Mouse (Mus musculus): ENCODE results near the gene Adgrl1. TPM values are rescaled to one million over a fixed set of nuclear protein-coding genes. Genes with fewer than 3 reads are reported as not detected.

Gene Adgrl1
- polyA plus RNA-seq, 1 experiment from 2014 or later, result 51.2 TPM

DNA sequence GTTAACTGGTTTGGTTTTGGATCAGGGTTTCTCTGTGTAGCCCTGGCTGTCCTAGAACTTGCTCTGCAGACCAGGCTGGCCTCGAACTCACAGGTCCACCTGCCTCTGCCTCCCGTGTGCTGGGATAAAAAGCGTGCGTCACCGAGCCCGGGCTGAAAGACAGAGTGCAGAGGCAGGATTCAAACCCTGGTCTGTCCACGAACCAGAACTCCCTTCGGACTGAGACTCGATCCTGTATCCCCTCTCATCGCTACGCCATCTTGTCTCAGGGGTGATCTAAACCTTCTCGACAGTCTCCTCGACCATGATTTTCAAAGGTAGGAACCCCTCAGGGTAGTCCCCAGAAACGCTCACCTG lies 54.8 kb downstream of the Adgrl1 start:
- no peak for DNase-seq (ENCODE audit: low read depth, low spot score)
- ChIA-PET CTCF (interaction anchor here (0.9 to 3.7 kb wide), 12 partner anchors 10 to 298 kb away, joined by 3 to 25 read pairs (median 4); no protein-coding TSS in a partner anchor), POLR2A (interaction anchor here (0.6 kb wide), 1 partner anchor 15 kb away, joined by 3 read pairs; no protein-coding TSS in a partner anchor)
- no peaks in the 10 kb centered on the region for H3K27me3 ChIP-seq
- in situ Hi-C loops (cut with MboI; ENCODE audit: low pct_unique_long_range_greater_than_20kb), result loop anchor here (5.0 kb wide), 1 partner anchor 172 kb away; no protein-coding TSS in a partner anchor
- no peak for ATAC-seq
- no peak for TF ChIP-seq CTCF (IDR thresholded peaks at IDR 0.05)

DNA sequence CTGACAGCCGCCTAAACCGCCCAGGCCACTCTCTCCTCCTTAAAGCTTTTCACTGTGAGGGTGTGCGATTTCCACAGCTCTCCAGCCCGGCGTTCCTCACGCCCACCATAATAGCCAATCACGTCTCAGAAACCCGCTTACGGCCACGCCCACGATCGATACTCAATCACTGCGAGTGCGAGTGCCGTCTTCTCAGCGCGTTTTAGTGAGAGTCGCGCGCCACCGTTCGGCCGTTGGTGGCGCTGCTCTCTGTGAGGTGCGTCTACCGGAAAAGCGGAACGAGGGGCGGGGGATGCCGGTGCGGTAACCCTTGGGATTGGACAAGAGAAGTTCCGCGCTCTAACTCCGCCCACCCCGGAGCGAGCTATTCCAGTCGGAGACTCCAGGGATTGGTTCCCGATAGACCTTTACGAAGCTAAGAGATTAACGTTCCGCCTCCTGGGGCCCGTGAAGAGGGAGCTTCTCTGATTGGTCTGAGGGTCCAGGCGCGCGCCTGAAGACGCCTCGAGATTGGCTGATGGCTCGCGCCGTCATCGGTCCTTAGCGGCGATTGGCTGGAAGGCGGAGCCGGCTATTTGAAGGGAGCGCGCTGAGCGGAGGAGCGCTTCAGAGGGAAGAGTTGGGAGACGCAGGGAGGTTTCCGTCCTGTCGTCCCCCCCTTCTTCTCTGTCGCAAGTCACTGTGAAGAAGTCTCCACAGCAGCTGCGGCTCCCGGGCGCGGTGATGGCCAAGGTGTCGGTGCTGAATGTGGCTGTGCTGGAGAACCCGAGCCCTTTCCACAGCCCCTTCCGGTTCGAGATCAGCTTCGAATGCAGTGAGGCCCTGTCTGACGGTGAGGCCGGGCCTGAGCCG lies 55.4 kb downstream of the Adgrl1 start, which contains the start of the genes Gm10644 and Asf1b:
TSS of gene Gm10644 (minus strand) at position 100 of the 852 bp plus-strand sequence.
TSS of gene Asf1b (plus strand) at position 402 of the 852 bp plus-strand sequence.
- ChIA-PET POLR2A (interaction anchor here (0.6 kb wide), 1 partner anchor 15 kb away, joined by 3 read pairs; no protein-coding TSS in a partner anchor), CTCF (interaction anchor here (0.6 to 3.7 kb wide), 16 partner anchors 11 to 299 kb away, joined by 3 to 25 read pairs (median 4); no protein-coding TSS in a partner anchor)
- DNase-seq (ENCODE audit: low read depth, low spot score) (peak; percentile 98), ATAC-seq (peak; percentile 98)
- H3K27me3 ChIP-seq, result no peaks in the 10 kb centered on the region
- in situ Hi-C loops (cut with MboI; ENCODE audit: low pct_unique_long_range_greater_than_20kb), result loop anchor here (5.0 kb wide), 1 partner anchor 173 kb away; no protein-coding TSS in a partner anchor
- TF ChIP-seq CTCF (IDR thresholded peaks at IDR 0.05), result peak; percentile 99

DNA sequence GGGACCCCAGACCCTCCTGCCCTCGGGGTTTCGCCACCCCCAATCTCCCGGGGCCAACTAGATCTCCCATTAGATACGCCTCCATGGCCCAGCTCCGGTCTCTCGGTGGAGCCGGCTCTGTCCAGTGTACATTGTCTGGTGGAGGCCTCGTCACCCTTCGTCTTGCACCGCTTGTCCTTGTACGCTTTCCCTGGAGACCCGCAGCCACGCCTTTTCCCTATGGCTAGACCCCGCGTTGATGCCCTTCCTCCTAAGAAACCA lies 56.0 kb downstream of the Adgrl1 start:
- no peak for ATAC-seq
- ChIA-PET CTCF (interaction anchor here (0.6 to 3.7 kb wide), 13 partner anchors 11 to 299 kb away, joined by 3 to 25 read pairs (median 4); no protein-coding TSS in a partner anchor), POLR2A (no interaction called here)
- in situ Hi-C loops (cut with MboI; ENCODE audit: low pct_unique_long_range_greater_than_20kb), result loop anchor here (5.0 kb wide), 1 partner anchor 174 kb away; no protein-coding TSS in a partner anchor
- H3K27me3 ChIP-seq, result no peaks in the 10 kb centered on the region
- no peak for DNase-seq (ENCODE audit: low read depth, low spot score)
- TF ChIP-seq CTCF (IDR thresholded peaks at IDR 0.05), result no peak

DNA sequence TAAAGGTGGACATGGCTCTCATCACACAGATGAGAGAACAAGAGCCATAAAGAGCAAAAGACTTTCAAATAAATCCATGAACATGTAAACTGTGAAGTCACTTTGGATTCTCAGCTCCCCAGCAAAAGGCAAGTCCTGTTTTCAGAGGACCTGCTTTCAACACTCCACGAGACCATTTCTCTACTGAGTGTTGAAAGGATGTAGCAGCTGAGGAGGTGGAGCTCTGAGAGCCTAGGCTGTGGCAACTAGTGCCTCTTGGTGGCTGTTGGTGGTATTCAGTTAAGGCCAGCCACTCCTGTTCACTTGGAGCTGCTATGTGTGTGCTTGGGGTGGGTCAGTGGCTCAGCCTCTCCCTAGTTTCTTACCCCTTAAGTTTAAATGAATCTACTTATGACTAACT lies 56.9 kb downstream of the Adgrl1 start:
- CTCF ChIA-PET, result interaction anchor here (0.7 to 3.7 kb wide), 2 partner anchors 10 to 170 kb away, joined by 3 to 25 read pairs; no protein-coding TSS in a partner anchor

DNA sequence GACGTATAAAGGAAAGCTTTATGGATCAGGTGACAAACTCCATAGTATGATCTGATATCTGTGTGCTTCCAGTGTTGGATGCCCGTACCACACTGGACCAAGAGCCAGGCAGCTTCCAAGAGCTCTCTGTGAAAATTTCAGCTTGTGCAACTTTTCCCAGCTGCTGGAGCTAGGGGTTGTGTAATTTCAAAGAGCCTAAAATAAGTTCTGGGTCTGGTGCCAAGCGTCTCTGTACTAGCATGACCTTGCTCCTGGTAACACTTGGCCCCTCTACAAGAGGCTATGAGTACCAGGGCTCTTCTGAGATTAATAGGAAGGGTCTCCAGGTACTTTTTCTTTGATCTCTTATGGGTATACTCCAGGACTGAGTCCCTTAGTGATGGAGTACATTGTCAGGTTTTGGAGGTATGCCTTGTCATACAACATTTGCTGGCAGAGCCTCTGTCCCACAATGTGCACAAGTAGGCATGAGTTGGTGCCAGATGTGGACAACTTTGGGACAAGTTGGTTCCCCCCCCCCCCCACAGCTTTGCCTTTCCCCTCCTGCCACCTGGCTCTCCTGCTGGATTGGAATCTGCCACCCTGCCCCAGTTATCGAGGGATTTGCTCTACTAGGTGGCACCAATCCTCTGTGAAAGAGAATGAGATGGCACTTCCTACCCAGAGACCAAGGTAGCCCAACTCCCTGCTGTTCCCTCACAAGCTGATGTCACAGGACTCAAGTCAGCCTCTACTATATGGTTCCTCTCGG lies 64.3 kb downstream of the Adgrl1 start:
- DNase-seq (ENCODE audit: low read depth, low spot score) (no peak), ATAC-seq (no peak)
- CTCF ChIA-PET, result interaction anchor here (5.7 kb wide), 1 partner anchor 9 kb away, joined by 25 read pairs; the partner anchor contains the start of genes Asf1b and Gm10644
- no peak for TF ChIP-seq CTCF (IDR thresholded peaks at IDR 0.05)
- in situ Hi-C loops (cut with MboI; ENCODE audit: low pct_unique_long_range_greater_than_20kb), result no loop called here
- no peaks in the 10 kb centered on the region for H3K27me3 ChIP-seq
- POLR2A ChIA-PET, result no interaction called here

More for the DNA sequence above, 56.9 kb downstream of the Adgrl1 start:
- POLR2A ChIA-PET, result interaction anchor here (0.7 kb wide), 1 partner anchor 146 kb away, joined by 3 read pairs; no protein-coding TSS in a partner anchor
- no peak for ATAC-seq
- in situ Hi-C loops (cut with MboI; ENCODE audit: low pct_unique_long_range_greater_than_20kb), result loop anchor here (5.0 kb wide), 1 partner anchor 174 kb away; no protein-coding TSS in a partner anchor
- H3K27me3 ChIP-seq, result no peaks in the 10 kb centered on the region
- peak; percentile 49 for TF ChIP-seq CTCF (IDR thresholded peaks at IDR 0.05)
- DNase-seq (ENCODE audit: low read depth, low spot score), result no peak

DNA sequence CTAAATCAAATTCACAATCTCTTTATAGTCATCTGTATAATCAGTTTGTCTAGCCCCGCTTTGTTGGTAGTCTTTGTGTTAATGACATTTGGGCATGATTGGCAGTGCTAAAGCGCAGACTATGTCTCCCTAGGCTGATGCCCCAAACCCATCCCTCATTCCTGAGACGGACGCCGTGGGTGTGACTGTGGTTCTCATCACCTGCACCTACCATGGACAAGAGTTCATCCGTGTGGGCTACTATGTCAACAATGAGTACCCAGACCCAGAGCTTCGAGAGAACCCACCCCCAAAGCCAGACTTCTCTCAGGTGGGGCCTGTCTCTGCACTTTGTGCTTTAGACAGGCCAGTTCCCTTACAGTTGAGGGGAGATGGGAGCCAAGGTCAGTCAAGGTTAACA lies 67.8 kb downstream of the Adgrl1 start:
- H3K27me3 ChIP-seq, result no peaks in the 10 kb centered on the region
- no peak for TF ChIP-seq CTCF (IDR thresholded peaks at IDR 0.05)
- POLR2A ChIA-PET, result no interaction called here
- in situ Hi-C loops (cut with MboI; ENCODE audit: low pct_unique_long_range_greater_than_20kb), result no loop called here
- CTCF ChIA-PET, result interaction anchor here (5.7 kb wide), 1 partner anchor 12 kb away, joined by 25 read pairs; the partner anchor contains the start of genes Asf1b and Gm10644
- ATAC-seq (no peak), DNase-seq (ENCODE audit: low read depth, low spot score) (no peak)

DNA sequence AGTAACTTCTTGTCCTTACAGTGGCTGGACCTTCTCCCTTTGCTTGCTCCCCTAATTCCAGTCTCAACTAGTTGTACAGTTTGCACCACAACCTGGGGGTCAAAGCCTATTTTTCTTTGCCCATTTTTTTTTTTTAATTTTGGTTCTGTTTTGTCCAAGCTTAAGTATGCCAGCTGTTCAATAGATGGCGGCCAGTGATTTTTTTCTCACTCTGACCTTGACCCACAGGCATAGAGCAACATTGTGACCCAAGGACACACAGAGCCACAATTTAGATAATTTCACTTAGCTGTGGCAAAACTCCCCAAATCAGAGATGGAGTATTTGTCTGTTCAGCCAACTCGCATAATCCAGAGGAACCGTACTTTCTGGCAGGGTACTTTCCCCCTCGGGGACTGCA lies 71.2 kb downstream of the Adgrl1 start:
- ATAC-seq (no peak), DNase-seq (ENCODE audit: low read depth, low spot score) (no peak)
- no peaks in the 10 kb centered on the region for H3K27me3 ChIP-seq
- in situ Hi-C loops (cut with MboI; ENCODE audit: low pct_unique_long_range_greater_than_20kb), result no loop called here
- ChIA-PET CTCF (interaction anchor here (1.3 kb wide), 1 partner anchor 16 kb away, joined by 4 read pairs; the partner anchor contains the start of genes Asf1b and Gm10644), POLR2A (interaction anchor here (0.8 kb wide), 1 partner anchor 1514 kb away, joined by 3 read pairs; no protein-coding TSS in a partner anchor)
- TF ChIP-seq CTCF (IDR thresholded peaks at IDR 0.05), result no peak

DNA sequence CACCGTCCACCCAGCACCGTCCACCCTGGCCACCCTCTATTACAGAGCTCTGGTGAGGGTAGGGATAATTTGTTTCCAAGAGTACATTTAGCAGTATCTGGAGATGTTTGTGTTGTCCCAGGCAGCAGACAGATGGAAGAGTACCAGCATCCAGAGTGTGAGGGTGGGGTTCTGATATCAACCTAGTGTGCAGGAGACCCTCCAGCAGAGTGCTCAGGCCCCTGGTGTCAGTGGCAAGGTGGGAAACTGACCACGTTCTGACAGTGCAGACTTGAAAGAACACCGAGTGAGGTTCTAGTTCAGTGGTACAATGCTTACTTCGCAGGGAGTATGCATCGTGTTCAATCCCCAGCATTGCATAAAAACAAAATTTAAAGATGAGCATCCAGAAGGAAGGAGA lies 71.8 kb downstream of the Adgrl1 start:
- POLR2A ChIA-PET, result no interaction called here
- DNase-seq (ENCODE audit: low read depth, low spot score) (no peak), ATAC-seq (no peak)
- CTCF ChIA-PET, result interaction anchor here (1.3 kb wide), 1 partner anchor 17 kb away, joined by 4 read pairs; the partner anchor contains the start of genes Asf1b and Gm10644
- TF ChIP-seq CTCF (IDR thresholded peaks at IDR 0.05), result no peak
- in situ Hi-C loops (cut with MboI; ENCODE audit: low pct_unique_long_range_greater_than_20kb), result no loop called here
- H3K27me3 ChIP-seq, result no peaks in the 10 kb centered on the region

DNA sequence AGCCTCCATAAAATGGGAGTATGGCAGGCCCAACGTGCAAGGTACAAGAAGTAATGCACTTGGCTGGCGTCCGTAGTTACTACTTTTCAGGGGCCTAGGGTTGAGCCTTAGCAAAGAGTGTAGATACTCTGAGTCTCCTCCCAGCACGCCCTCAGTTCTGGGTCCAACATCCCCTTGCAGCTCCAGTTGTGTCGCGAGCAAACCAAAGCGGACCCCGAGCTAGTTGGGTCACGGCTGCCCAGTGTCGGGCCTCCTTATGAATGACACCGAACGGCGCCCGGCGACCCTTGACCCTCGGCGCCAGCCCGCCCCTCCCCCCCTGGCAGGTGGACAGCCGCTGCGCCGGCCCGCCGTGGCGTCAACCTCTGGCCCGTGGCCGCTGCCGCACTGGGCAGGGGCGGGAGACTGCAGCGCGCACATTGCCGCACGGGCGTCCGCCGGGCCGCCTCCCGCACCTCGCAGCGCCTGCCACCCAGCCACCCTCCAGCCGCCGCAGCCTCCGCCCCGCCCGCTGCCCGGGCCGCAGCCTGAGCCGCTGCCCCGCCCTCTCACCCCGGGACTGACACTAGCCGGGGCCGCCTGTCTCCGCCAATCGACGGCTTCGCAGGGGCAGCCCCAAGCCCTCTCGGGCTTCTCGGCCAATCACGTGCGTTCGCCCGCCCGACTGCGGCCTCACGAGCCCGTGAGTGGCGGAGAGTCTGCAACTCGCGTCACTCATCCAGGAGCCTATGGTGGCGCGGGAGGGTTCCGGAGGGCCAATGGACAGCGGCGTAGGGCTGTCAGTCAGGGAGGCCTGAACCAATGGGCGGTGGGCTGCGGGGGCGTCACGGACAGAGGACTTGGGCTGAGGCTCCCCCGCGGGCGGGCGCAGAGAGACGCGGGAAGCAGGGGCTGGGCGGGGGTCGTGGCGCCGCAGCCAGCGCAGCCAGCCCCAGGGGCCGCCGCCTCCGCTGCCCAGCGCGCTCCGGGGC lies 72.5 kb downstream of the Adgrl1 start, which contains the start of gene Prkaca:
TSS of gene Prkaca (plus strand) at position 844 of the 971 bp plus-strand sequence.
- H3K27me3 ChIP-seq, result no peaks in the 10 kb centered on the region
- ATAC-seq, result peak; percentile 97
- DNase-seq (ENCODE audit: low read depth, low spot score), result peak; percentile 88
- ChIA-PET CTCF (no interaction called here), POLR2A (no interaction called here)
- in situ Hi-C loops (cut with MboI; ENCODE audit: low pct_unique_long_range_greater_than_20kb), result no loop called here
- TF ChIP-seq CTCF (IDR thresholded peaks at IDR 0.05), result no peak

Measured in Patski (cell line).